Mouse (Mus musculus) heart, embryonic 13.5 days (tissue): ENCODE measurements around the gene Olfr69. TPM values are rescaled to one million over a fixed set of nuclear protein-coding genes. Genes with fewer than 3 reads are reported as not detected.
A peak's percentile ranks its signal among the peaks of the same experiment; 100 is the strongest.
"Not testable (repeated sequence)": the region's sequence is repeated elsewhere in the genome, so short reads cannot be mapped to it uniquely, and the experiment has no call there.

Experiments
- ATAC-seq: fragments of 200-750 bp; cut with Nextera tagmentation; 2 replicates; pipeline ENCODE4 v1.8.0; 2017; ENCODE audit warnings: moderate TSS enrichment; ENCODE audit not compliant: insufficient number of reproducible peaks, low FRiP score, low TSS enrichment; ENCODE audit errors: extremely low read depth
- H3K27ac ChIP-seq: fragments of 300-500 bp; sonication (generic); replicated peaks from 2 replicates; pipeline ENCODE4 v1.5.1; 2015; ENCODE audit warnings: moderate library complexity, mild to moderate bottlenecking, inconsistent platforms
- H3K27me3 ChIP-seq: fragments of 300-500 bp; sonication (generic); replicated peaks from 2 replicates; pipeline ENCODE4 v1.6.1; 2015; ENCODE audit warnings: mild to moderate bottlenecking, inconsistent platforms
- H3K36me3 ChIP-seq: fragments of 300-500 bp; sonication (generic); 2 replicates; pipeline ENCODE4 v1.6.1; 2015; ENCODE audit warnings: mild to moderate bottlenecking, inconsistent platforms
- H3K4me1 ChIP-seq: fragments of 300-500 bp; sonication (generic); 2 replicates; pipeline ENCODE4 v1.6.1; 2015; ENCODE audit warnings: inconsistent platforms
- H3K4me2 ChIP-seq: fragments of 300-500 bp; sonication (generic); 2 replicates; pipeline ENCODE4 v1.6.1; 2015; ENCODE audit warnings: inconsistent platforms, mild to moderate bottlenecking, moderate library complexity
- H3K4me3 ChIP-seq: fragments of 300-500 bp; sonication (generic); 2 replicates; pipeline ENCODE4 v1.5.1; 2015; ENCODE audit warnings: moderate library complexity, mild to moderate bottlenecking, inconsistent platforms
- H3K9ac ChIP-seq: fragments of 300-500 bp; sonication (generic); 2 replicates; pipeline ENCODE4 v1.6.1; 2015; ENCODE audit warnings: inconsistent platforms, mild to moderate bottlenecking, moderate library complexity
- H3K9me3 ChIP-seq: fragments of 300-500 bp; sonication (generic); 2 replicates; pipeline ENCODE4 v1.6.1; 2016; ENCODE audit warnings: inconsistent platforms
- WGBS: fragments of 180-500 bp; shearing (Covaris S2); methylation state at CpG from one replicate; pipeline ENCODE4 v1.1.7; 2015; ENCODE audit warnings: mixed read lengths; 5-methylcytosine and 5-hydroxymethylcytosine counted together
- polyA plus RNA-seq: library from polyadenylated mRNA; unstranded; fragments of >200 nt; fragmentation: Nextera tagmentation; extraction: Ambion mirVana; gene quantifications from 2 replicates; pipeline ENCODE4 v1.2.1, GENCODE M21; 2015

Olfr69 gene
- not detected in 2 replicates for polyA plus RNA-seq

DNA sequence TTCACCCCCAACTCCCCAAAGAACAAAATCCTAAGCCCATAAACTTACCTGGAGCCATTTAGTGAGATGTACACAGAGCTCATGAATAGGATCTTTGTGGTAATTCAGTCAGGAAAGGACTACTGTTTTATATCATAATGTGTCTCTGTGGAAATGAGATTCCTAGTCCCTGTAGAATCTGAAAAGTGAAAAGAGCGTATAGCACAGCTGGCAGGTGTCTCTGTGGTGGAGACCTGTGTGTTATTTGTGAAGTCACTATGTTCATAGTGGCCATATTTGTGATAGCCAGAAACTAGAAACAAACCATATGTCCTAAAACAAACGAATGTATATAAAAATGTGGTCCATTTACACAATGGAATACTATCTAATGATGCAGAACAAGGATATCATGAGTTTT is at the start of gene Olfr69:
Gene Olfr69 (minus strand): TSS at position 101 of the 400 bp plus-strand sequence.
- no peak within 1 kb of the TSS for H3K4me2 ChIP-seq
- H3K4me3 ChIP-seq: no peak within 1 kb of the TSS
- no peak within 1 kb of the TSS for H3K27ac ChIP-seq
- H3K4me1 ChIP-seq: no peaks in the 10 kb centered on the region
- 68% methylated on average over 2 of the region's 2 CpGs for WGBS
- H3K36me3 ChIP-seq: no peaks in the 10 kb centered on the region
- no peaks in the 10 kb centered on the region for H3K9me3 ChIP-seq
- ATAC-seq: no peak
- H3K27me3 ChIP-seq: no peaks in the 10 kb centered on the region
- no peak within 1 kb of the TSS for H3K9ac ChIP-seq

DNA sequence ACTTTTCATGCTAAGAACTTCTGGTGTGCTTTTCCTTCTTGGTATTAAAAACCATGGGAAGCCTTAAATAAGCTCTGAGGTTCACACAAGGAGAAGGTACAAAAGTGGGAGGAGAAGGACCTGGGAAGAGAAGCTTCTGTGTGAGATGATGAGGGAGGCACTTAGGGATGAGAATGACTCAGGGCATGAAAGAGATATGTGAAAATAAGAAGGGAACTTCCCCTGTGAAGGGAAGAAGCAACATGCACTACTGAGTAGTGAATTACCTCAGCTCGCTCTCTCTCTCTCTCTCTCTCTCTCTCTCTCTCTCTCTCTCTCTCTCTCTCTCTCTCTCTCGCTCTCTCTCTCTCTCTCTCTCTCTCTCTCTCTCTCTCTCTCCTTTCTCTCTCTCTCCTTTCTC is 43.7 kb upstream of the Olfr69 start:
- H3K9me3 ChIP-seq, H3K27ac ChIP-seq, H3K4me3 ChIP-seq, ATAC-seq, H3K9ac ChIP-seq, H3K4me1 ChIP-seq, H3K4me2 ChIP-seq, H3K36me3 ChIP-seq, H3K27me3 ChIP-seq: not testable (repeated sequence)
- WGBS: 30% methylated on average over 1 of the region's 2 CpGs

DNA sequence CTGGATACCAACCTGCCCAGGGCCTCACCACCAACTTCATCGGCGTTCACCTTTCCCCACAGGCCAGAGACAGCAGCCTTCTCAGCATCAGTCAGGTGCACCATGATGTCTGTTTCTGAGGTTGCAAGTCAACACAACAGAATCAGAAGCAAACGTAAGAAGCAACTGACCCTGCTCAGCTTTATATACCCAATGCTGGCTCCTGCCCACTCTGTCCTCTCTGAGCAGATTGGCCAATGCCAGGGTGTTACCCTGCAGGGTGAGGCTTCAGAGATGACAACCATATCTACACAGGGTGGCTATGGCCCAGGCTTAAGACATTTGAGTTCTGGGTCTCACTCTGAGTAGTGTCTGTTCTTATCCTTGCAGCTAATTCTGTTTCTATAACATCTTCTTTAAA is 42.4 kb upstream of the Olfr69 start, which contains the start of gene Hbb-bt:
Gene Hbb-bt (minus strand): TSS at position 231 of the 400 bp plus-strand sequence.
- H3K4me1 ChIP-seq: peaks cover 9% of the 10 kb centered on the region
- H3K4me2 ChIP-seq: peak within 1 kb of the TSS; percentile 27; the same call in 1 of the 2 replicates
- H3K36me3 ChIP-seq: no peaks in the 10 kb centered on the region
- no peak within 1 kb of the TSS; the same call in 1 of the 2 replicates for H3K27ac ChIP-seq
- no peaks in the 10 kb centered on the region for H3K27me3 ChIP-seq
- H3K4me3 ChIP-seq: no peak within 1 kb of the TSS
- no peak within 1 kb of the TSS for H3K9ac ChIP-seq
- H3K9me3 ChIP-seq: no peaks in the 10 kb centered on the region
- WGBS: 79% methylated on average over 3 of the region's 3 CpGs
- ATAC-seq: peak; percentile 78

DNA sequence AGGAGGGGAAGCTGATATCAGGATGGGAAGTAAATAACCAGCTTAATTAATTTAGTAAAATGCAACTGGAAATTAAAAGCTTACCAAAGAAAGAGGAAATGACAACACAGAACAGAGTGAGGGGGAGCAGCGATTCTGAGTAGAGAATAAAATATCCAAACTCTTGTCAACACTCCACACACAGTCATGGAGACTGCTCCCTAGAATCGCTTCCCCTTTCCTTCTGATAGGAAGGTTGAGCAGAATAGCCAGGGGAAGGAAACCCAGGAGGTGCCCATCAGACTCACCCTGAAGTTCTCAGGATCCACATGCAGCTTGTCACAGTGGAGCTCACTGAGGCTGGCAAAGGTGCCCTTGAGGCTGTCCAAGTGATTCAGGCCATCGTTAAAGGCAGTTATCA is 41.8 kb upstream of the Olfr69 start:
- WGBS: no CpG with 5 or more reads among the region's 3 CpGs
- not testable (repeated sequence) for H3K9me3 ChIP-seq, ATAC-seq

DNA sequence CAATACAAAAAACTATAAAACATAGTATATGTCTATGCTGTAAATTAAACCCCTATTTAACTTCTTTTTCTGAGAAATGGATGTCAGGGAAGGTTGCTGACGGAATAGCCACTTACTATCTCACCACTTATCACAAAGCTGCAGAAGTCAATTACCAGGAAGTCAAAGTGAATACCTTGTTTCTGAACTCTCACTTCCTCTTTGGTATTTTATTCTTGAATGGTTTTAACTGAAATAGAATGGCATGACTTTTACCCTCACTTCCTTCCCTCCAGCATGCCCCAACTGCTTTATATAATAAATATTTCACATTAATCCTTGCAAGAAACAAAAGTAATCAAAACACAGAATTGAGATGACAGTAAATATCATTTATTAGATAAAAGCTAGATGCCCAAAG is 40.8 kb upstream of the Olfr69 start:
- Histone ChIP-seq H3K4me2 (peak overlapping the region; percentile 16; the same call in 1 of the 2 replicates), H3K27ac (no peak overlapping the region), H3K4me3 (peak overlapping the region; percentile 18; the same call in 1 of the 2 replicates), H3K27me3 (no peaks in the 10 kb centered on the region), H3K4me1 (peaks cover 9% of the 10 kb centered on the region), H3K9ac (no peak overlapping the region), H3K36me3 (no peaks in the 10 kb centered on the region), H3K9me3 (no peaks in the 10 kb centered on the region)
- ATAC-seq: no peak
- WGBS: 44% methylated on average over 1 of the region's 1 CpGs

More for the DNA sequence above, 41.8 kb upstream of the Olfr69 start:
- H3K4me1 ChIP-seq, H3K4me2 ChIP-seq, H3K27me3 ChIP-seq, H3K4me3 ChIP-seq, H3K9ac ChIP-seq, H3K27ac ChIP-seq, H3K36me3 ChIP-seq: not testable (repeated sequence)

DNA sequence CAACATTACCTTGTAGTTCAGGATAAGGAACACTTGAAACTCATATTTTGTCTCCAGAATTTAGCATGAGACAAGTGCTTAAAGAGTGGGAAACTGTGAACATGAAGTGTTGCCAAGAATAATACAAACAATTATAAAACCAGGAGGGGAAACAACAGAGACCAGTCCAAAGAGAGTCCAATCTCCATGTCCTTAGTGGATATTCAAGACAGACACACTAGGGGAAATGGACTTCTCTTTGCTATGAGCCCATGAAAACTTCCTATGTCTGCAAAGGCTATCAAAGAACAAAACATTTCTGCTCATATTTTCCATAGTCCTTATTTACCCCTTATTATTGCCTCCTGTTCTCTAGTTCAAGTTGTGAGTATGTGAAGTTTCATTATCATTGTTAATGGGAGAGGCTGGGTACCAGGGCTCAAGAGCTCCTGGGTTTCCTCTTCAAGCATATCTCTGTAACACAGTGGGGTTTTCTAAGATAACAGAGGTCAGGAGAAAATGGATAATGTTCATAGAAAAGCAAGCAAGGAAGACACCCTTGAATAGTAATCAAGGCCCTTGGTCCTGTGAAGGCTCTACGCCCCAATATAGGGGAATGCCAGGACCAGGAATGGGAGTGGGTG is 39.9 kb upstream of the Olfr69 start:
- Histone ChIP-seq H3K36me3 (no peaks in the 10 kb centered on the region), H3K4me1 (peaks cover 9% of the 10 kb centered on the region), H3K9ac (no peak overlapping the region), H3K9me3 (no peaks in the 10 kb centered on the region), H3K4me3 (peak overlapping the region; percentile 16; the same call in 1 of the 2 replicates), H3K4me2 (peak overlapping the region; percentile 28), H3K27ac (peak overlapping the region; percentile 54), H3K27me3 (no peaks in the 10 kb centered on the region)
- ATAC-seq: no peak
- WGBS: 43% methylated on average over 1 of the region's 1 CpGs

DNA sequence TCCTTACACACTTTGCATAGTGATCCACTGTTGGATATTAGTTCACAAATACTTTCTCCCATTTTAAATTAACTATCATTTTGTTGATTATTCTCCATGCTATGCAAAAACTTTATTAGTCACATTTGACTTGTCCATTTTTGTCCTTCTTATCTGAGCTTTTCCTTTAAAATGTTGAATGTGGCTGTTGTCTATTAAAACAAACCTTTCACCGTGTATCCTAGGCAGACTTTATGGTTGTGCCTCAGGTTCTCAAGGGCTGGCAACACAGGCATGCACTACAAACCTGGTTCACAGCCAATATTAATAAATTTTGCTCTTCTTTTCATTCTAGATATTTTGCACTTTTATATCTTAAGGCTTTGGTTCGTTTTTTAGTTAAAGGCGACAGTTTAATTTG is 39.4 kb upstream of the Olfr69 start:
- H3K27ac ChIP-seq: no peak overlapping the region
- H3K9me3 ChIP-seq: no peaks in the 10 kb centered on the region
- no peak overlapping the region for H3K9ac ChIP-seq
- no peaks in the 10 kb centered on the region for H3K36me3 ChIP-seq
- 66% methylated on average over 3 of the region's 3 CpGs for WGBS
- no peak overlapping the region for H3K4me3 ChIP-seq
- H3K27me3 ChIP-seq: no peaks in the 10 kb centered on the region
- H3K4me2 ChIP-seq: no peak overlapping the region; the same call in 1 of the 2 replicates
- peaks cover 9% of the 10 kb centered on the region for H3K4me1 ChIP-seq
- ATAC-seq: no peak

DNA sequence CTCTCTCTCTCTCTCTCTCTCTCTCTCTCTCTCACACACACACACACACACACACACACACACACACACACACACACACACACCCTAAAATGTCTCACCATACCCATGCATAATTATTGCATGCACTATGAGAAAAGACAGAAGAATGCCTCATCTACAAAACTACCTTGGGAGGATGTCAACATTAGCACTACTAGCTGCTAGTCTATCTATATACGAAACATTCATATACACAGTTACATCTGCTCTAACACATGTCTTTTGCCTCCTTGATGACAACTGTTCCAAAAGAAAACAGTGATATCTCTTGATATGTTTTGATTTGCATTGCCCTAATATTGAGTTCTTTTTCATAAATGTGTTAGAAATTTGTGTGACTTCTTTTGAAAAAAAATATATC is 38.9 kb upstream of the Olfr69 start:
- ATAC-seq: no peak
- no peak overlapping the region for H3K27ac ChIP-seq
- no peak overlapping the region for H3K9ac ChIP-seq
- whole genome bisulfite sequencing: 68% methylated on average over 1 of the region's 1 CpGs
- H3K4me2 ChIP-seq: peak overlapping the region; percentile 29; the same call in 1 of the 2 replicates
- H3K4me1 ChIP-seq: peaks cover 9% of the 10 kb centered on the region
- H3K4me3 ChIP-seq: no peak overlapping the region
- H3K36me3 ChIP-seq: no peaks in the 10 kb centered on the region
- no peaks in the 10 kb centered on the region for H3K27me3 ChIP-seq
- no peaks in the 10 kb centered on the region for H3K9me3 ChIP-seq

DNA sequence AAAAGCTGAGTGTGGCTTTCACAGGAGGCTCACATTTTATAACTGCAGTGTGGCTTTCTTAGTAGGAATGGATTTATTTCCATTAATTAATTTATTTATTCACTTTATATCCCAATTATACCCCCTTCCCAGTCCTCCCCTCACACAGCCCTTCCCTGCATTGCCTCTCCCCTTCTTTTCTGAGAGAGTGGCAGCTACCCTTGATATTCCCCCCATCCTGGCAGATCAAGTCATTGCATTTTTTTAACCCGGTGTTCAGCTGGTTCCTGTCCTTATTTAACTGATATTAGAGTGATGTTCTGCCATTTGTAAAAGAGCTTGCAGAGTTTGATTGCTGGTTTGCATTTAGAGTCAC is 38.4 kb upstream of the Olfr69 start:
- Histone ChIP-seq H3K4me2 (peak overlapping the region; percentile 29), H3K9ac (no peak overlapping the region), H3K4me3 (no peak overlapping the region), H3K36me3 (no peaks in the 10 kb centered on the region), H3K27me3 (no peaks in the 10 kb centered on the region), H3K27ac (peak overlapping the region; percentile 50; the same call in 1 of the 2 replicates), H3K9me3 (no peaks in the 10 kb centered on the region), H3K4me1 (peaks cover 9% of the 10 kb centered on the region)
- no peak for ATAC-seq
- 37% methylated on average over 1 of the region's 1 CpGs for WGBS

DNA sequence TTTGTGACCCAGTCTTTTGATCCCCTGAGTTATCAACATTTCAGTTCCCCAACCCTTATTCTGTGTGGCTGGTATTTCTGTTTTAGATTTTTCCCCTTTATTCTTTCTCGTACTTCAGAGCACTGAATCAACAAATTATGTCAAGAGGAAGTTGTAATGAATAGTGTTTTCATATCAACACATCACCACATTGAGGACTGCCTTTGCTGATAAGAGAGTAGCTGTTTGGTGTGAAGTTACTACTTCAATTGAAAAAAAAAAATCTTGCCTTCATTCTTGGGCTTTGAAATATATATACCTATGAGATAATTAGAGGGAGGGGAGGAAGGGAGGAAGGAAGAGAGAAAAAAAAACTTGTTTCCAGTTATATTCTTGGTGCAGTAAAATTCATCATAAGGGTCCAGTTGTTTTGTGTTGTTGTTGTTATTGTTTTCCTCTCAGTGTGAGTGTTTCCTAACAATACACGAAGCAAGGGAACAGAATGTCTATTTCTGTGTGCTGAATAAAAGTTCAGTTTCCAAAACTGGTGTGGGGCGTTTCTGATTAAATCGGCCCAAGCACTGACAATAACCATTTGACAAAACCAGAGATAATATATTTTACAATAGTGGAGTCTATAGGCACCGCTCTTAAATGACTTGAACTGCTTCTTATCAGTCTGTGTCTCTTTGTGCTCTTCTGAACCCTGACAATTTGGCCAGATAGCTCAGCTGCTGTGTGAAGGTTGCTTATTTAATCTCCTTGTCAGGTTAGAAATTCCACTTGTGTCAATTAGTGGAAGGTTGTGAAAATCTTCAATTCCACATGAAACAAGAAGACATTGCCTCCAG is 37.8 kb upstream of the Olfr69 start:
- 28% methylated on average over 5 of the region's 5 CpGs for WGBS
- ATAC-seq: no peak
- H3K4me2 ChIP-seq: peak overlapping the region; percentile 29
- peaks cover 9% of the 10 kb centered on the region for H3K4me1 ChIP-seq
- H3K4me3 ChIP-seq: no peak overlapping the region
- no peak overlapping the region; the same call in 1 of the 2 replicates for H3K9ac ChIP-seq
- no peaks in the 10 kb centered on the region for H3K9me3 ChIP-seq
- no peaks in the 10 kb centered on the region for H3K36me3 ChIP-seq
- H3K27me3 ChIP-seq: no peaks in the 10 kb centered on the region
- peak overlapping the region; percentile 50; the same call in 1 of the 2 replicates for H3K27ac ChIP-seq

DNA sequence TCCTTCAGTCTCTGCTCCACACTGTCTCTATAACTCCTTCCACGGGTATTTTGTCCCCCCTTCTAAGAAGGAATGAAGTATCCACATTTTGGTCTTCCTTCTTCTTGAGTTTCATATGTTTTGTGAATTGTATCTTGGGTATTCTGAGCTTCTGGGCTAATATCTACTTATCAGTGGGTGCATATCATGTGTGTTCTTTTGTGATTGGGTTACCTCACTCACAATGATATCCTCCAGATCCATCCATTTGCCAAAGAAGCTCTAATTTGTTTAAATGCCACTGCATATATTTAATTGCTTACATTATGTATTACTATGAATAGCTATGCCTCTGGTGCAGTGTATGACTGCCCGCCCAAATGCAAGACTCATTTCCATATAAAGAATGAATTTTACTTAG is 36.7 kb upstream of the Olfr69 start:
- not testable (repeated sequence) for H3K4me1 ChIP-seq, H3K27me3 ChIP-seq, H3K9me3 ChIP-seq, H3K4me2 ChIP-seq, H3K9ac ChIP-seq, ATAC-seq, H3K36me3 ChIP-seq, H3K27ac ChIP-seq, H3K4me3 ChIP-seq
- WGBS: 54% methylated on average over 2 of the region's 2 CpGs
